Mouse (Mus musculus) thymus, adult 18-20 months (tissue): ENCODE results near the gene Ryr3.
A peak's percentile ranks its signal among the peaks of the same experiment; 100 is the strongest.

ENCODE experiments used
- DNase-seq, 2 experiments: peaks; one replicate each; pipeline ENCODE4 v3.0.0; 2022; ENCODE audit warnings: mixed read lengths in 2 of 2

Gene Ryr3

DNA sequence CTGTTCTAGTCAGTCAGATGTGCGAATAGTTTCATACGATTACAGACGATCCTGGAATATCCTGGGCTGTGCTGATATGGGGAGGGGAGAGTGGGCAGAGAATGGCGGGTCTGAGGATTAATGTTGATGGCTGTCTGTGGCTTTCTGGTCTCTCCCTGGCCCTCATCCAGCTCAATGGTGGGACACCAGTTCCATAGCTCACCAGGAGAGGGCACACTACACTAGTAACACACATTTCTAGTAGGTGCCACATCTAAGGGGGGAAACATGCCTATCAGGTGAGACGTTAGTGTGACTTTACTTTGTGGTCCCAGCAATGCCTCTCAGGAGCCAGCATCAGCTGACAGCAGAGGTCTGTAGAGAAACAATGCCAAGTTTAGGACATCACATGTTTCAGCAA lies 451.9 kb downstream of the Ryr3 start:
- no peak for DNase-seq

DNA sequence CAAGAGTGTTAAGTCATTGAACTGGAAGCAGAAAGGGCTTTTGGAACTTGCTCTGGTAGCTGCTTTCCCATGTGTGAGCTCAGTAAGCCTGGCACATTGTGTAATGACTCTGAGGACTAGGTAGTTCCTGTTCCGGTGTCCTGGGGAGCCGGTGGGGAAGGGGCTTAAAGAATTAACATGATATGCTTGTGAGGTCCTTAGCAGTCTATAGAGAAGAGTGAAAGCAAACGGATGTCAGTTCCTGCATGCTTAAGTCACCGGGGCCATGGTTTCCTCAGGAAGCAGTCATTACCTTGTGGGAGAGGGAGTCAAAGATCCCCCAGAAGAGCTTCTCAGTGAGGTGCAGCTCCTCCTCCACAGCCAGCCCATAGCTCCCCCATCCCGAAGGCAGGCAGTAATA lies 452.6 kb downstream of the Ryr3 start:
- DNase-seq, result no peak

DNA sequence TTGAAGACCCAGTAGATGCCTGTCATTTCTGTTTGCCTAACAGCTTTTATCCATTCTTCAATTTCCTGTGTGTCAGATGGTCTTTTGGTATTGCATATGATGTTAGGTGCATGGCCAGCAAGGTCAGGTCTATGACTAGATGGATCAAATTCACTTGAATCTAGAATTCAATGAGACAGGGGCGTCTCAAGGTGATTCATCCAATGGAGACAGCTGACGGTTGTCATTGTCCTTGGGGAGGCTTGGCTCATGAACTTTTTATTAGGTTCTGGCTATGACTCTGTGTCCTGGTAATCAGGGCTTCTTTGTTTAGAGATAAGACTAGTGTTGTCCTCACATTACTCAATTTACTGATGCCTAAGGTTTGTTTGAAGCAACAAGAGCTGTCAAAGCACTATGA lies 454.9 kb downstream of the Ryr3 start:
- no peak for DNase-seq

DNA sequence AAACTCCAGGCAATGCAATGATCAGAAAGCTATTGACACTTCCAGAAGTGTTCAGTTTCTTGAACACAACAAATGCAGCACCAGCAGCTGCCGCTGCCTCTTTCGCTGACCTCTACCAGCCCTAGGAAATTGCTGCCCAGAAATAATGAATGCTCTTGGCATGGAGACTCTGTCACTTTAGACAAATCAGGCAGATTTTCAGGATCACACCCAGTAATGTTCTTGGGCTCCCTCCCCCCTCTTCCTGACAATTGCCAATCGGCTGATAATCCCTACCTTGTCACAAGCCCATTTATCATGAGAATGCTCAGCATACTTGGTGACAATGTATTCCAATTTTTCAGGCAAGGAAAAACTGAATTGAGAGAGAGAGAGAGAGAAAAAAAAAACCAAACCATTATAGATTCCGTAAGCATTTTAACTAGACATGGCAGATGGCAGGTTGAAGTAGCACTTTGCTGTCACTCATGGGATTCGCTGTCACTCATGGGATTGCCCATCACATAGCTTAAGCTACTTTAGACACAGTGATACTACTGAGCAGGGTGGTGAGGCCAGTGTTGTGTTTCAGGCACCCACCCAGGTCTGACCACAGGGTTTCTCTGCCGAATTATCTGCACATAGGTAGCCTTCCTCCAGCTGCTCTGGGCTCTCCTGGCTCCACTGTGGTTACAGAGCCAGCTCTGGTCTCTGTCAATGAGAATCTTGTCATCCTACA lies 455.5 kb downstream of the Ryr3 start:
- DNase-seq, result no peak

DNA sequence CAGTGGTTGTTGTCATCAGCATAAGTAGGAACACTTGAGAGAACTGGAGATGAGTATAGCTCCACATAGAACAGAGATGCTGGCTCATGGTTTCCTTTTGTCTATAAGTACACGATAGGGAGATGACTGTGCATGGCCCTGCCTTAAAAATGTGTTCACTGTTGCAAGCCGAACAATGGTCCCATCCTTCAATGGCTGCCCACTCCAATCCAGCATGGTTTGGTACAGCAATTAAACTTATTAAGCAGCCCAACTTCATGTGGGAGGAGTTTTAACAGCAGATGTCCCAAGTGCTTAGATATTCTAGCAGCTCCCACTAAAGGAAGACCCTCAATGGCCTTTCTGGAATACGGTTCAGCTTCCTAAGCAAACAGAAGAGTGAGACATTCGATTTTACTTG lies 456.2 kb downstream of the Ryr3 start:
- DNase-seq, result no peak

DNA sequence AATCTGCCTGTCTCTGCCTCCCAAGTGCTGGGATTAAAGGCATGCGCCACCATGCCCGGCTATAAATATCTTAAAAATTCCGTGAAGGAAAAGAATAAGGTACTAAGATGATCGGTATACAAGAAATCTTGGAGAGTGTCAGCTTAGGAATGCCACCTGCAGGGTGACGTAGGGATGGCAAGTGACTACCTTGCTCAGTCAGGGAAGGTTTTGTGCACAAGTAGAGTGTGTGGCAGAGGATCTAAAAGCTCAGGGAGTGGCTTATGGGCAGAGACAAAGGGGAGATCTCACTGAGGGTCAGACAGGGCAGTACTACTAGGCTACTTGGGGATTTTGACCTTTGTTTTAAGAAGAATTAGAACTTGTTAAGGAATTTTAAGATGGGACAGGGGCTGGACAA lies 457.2 kb downstream of the Ryr3 start:
- DNase-seq, result no peak

DNA sequence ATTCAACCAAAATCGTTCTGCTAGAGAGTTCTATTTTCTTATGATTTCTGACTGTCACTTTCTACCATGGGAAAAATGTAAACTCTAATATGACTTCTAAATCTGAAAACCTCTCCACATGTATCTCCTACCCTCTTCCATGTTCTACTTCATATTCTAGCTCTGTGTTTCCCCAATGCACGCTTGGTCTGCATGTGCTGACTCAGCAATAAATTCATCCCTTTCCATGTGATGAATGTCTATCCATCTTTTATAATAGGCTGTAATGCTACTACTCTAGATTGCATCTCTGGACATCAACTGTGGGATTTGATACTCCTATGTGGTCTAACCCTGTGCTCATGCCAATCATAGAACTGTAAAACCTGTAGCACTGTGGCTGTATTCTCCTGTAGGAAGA lies 458.2 kb downstream of the Ryr3 start:
- DNase-seq, result no peak

DNA sequence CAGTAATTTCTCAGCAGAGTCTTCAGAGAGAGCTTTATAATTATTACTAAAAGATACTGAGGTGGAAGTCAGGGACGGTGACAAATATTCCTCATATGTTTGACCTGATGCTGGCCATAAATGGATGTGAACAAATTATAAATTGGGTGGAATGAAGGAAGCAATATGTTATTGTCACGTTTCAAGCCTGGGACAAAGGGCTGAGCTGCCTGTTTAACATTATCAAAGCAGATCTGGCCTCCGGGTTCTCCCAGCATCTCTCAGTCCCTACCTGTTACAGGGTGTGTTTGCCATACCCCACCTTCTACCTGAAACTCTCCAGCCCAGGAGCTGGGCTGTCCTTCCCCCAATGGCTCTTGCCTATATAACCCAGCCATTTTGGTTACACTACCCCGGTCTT lies 463.6 kb downstream of the Ryr3 start:
- DNase-seq, result no peak

DNA sequence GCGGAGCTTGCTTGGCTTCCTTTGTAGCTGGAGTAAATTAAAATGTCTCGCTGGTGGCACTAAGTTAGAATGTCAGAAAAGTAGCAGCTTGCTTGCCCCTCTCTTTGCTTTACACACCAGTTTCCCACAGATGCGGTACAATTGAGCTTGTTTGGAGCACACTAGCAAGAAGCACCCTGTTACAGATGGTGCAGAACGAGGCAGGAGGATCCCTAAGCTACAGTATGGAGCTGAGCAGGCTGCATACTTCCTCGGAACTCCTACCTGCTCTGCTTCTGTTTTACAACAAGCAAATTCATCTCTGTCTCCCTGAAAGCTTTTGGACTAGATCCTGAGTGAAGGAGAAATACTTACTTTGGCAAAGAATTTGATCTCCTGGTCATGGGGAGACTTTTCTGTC lies 465.5 kb downstream of the Ryr3 start:
- DNase-seq, result no peak

DNA sequence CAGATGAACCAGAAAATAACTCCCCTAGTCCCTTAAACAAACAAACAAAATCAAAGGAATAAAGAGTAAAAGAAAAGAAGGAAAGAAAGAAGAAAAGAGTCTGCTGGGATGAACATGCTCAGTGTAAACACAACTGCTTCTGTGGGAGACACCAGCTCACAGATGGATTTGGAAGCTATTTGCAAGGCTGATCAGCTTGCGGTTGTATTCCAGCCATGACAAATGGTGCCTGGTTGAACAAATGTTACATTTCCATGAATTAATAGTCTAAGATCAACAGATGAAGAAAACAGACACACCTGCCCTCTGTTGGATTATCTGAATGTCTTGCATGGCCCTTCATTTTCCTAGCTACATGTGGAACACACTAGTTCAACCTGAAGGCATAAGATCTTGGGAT lies 468.4 kb downstream of the Ryr3 start:
- no peak for DNase-seq

DNA sequence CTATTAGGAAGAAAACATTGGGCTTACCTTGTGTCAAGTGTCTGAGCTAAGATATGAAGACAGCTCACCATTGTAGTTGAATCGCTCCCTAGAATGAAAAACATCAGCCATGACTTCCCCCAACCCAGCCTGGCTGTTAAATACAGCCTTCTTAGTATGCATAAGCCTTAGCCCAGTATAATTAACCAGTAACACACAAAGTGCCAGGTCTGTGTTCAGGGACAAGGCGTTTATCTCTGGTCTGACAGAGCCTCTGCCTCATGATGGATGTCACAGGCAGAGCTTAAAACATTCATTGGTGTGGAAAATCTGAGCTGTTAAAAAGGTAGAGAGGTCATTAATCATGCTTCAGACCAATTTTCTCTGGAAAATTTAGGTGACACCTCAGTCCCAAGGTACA lies 484.0 kb downstream of the Ryr3 start:
- no peak for DNase-seq

DNA sequence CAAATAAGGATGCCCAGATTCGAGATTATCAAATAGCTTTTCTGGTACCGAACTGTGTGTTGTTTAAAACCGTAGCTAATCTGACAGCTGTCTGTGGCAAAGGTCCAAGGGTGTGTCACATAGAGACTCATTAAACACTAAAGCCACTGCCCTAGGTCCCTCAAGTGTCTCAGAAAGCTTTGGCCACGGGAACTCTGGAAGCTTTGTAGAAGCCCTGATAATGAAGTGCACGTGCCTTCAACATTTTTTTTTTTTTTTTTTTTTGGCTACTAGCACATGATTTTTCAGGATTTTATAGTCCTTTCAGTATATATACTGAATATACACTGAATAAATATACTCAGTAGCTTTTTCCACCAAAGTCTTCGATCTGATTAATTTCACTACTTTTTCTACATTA lies 489.1 kb downstream of the Ryr3 start:
- no peak for DNase-seq

DNA sequence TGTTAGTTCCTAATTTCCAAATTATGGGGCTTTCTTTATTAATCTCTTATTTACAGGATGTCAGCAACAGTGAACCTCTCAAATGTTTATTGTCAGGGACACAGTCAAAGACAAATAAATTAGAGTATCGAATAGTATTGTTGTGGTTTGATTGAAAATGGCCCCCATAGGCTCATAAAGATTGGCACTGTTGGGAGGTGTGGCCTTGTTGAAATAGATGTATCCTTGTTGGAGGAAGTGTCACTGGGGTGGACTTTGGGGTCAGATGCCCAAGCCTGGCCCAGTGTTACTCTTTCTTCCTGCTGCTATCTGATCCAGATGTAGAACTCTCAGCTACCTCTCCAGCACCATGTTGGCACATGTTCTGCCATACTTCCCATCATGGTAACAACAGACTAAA lies 495.7 kb downstream of the Ryr3 start:
- DNase-seq, result no peak

DNA sequence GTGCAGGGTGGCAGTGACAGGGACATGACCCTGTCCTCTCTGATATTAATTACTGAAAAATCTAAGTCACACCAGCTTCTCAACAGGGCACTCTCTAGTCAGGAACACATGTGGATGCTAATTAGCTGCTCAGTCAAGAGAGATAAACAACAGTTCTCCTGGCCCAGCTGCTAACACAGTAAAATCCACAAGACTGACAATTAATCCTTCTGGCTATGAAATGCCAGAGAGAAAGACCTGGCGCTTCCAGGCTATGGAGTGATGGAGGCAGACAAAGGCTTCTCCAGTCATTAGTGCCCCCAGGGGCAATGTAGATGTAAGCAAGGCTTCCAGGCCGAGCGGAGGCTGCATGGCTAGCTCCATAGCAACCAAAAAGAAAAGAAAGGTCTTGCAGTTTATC lies 496.2 kb downstream of the Ryr3 start:
- DNase-seq, result no peak

DNA sequence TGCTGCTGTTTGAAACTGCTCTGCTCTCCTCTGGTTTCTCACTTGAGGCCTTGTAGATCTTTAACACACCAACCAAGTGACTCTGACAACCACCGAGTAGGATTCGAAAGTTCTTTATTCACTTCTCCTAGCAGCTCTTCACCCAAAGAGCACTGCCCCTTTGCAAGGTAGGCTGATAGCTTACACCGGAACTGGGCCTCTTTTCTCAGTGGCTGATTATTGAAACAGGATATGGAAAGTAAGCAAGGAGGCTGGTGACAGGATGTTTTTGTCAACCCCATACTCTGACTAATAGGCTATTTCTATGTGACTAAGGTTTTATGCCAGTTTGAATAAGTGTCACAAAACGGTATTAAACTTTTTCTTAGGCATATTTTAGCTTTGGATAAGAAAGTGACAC lies 502.2 kb downstream of the Ryr3 start:
- DNase-seq, result no peak

DNA sequence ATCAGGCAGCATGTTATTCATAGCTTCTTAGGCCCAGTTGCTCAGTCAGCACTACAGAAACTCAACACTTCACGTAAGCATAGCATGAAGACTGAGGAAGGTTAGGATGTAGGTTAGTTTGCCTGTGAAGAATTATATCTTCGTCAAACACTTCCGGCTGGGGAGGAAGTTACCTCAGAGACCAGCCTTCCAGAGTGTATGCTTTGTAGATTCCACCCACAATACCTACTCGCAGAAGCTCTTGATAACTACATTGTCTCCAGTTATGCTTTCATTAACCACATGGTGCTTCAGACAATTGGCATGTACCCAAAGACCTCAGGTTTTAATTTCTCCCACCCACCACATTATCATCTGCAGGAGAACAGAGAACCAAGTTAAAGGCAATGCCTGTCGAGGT lies 535.1 kb downstream of the Ryr3 start:
- no peak for DNase-seq

DNA sequence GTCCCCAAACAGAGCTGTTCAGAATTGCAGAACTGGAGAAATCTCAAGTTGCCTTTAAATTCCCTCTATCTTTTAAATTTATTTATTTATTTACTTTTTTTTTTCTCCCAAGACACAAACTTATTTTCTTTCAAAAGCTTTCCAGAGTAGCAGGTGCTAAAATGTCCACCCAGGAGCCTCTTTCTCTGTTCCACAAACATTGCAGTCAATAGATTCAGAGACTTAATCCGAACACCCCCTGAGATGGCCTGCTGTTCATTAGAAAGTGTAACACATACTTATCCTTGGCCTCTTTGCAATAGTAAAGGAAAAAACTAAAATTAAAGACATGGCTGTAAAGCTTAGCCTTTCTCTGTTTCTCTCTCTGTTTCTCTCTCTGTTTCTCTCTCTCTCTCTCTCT lies 539.6 kb downstream of the Ryr3 start:
- DNase-seq, result no peak

DNA sequence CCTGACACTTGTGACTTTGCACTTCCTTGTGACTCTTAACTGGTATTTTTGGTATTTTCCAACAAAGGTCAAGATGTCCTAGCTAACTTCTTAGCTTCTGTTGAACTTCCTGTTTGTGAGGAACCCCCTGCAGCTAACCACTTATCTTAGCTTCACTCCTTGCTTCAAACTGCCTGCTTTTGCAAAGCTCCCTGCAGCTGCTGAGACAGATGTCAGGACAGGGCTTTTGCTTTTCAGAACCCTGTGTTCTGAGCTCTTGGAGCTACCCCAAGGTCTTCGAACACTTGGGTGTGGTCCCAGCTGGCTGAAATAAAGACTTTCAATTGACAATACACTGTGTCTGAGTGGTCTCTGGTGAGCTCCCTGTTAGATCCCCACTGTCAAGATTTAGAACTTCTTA lies 540.2 kb downstream of the Ryr3 start:
- DNase-seq, result peak in 1 of 2 experiments; percentile 17

DNA sequence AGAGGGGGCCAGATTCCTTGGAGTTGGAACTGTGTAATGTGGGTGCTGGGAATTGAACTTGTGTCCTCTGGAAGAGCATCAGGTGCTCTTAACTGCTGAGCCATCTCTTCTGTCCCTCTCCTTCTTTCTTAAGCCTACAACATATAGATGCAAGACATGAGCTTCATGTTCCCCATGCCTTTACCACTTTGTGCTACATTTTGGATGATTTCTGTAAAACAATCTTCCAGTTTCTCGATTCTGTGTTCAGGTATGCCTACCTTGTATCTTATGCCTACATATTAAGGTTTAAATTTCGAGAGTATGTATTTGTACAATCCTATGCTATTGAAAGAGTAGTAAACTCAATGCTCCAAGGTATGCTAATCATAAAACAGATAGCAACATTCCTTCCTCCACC lies 540.7 kb downstream of the Ryr3 start:
- DNase-seq, result no peak

DNA sequence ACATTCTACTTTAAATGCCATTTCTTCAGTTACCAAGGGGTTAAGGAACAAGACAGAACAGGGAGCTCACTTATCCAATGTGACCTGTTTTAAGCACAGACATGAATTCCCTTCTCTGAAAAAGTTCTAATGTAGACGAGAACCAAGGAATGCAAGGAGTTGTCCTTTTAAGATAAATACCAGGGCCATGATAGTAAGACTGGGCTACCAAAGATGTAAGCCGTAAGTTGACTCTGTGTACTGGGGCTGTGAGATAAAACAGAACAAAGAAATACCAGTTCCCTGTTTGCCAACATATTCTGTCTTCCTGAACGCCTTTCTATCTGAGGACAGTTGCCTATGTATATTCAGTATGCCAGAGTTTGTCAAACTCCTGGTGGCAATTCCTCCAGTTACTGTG lies 547.4 kb downstream of the Ryr3 start:
- DNase-seq, result no peak

DNA sequence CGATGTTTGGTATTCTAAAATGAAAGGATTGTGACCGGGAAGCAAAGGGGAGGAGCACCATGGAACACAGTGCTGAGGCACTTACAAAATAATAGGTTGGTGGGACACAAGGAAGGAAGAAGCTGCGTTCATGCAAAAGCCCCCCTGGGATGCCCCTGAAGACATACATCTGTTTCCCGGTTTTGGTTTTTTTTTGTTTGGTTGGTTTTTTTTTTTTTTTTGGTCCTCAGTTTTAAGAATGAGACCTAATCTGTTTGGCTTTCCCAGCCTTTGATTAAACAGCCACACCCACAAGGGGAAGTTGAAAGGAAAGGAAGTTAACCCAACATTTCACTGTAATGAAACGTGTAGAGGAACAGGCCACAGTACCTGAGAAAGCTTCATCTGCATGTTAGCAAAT lies 560.8 kb downstream of the Ryr3 start:
- DNase-seq, result no peak

DNA sequence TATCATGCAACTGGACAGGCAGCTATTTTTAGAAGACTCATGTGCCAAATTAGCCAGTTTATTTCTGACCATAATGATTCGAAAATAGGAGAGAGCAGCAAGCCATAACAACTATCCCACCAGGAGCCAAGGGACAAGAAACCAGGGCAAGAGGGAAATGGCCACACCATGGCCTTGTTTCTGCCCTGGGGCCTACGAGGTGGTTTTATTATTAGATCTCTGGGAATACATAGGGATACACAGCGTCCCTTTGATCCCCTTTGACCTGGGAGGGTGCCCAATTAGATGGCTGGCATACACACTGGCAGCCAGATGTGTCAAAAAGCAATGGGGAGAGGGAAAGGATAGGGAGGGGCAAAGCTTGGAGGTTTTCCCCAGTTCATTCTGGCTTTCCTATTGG lies 563.1 kb downstream of the Ryr3 start:
- no peak for DNase-seq

DNA sequence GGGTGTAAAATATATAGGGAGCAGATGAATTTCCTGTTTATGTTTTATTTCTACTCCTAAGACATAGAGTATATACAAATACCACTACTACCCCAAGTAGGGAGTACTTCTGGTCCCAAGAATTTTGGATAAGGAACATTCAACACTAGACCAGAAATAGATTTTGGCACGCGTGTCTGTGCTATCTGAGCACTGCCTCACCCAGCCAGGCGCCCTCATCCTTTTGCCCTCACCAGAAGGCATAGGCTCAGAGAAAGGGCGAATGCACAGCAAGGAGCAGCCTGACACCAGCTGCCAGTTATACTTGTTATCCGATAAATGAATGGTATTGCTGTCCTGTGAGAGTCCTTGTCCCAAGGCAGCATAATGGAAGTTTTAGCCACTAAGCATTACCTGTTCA lies 579.7 kb downstream of the Ryr3 start:
- DNase-seq, result no peak

DNA sequence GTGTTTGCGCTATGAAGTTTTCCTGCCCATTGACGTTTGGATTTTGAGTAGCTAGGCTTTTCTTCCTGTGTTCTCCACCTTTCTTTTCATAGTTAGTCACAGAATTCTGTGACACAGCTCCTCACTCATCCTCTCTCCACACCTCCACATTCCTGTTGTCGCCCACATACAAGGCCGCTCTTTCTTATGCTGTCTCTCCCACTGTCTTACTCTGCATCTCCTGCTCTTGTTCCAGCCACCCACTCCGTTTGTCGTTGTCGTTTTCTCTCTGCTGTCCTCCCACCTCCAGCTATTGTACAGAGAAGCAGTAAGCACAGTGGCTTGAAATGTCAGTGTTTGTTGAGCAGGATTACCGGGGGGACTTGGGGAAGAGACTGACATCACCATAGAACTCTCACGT lies 584.4 kb downstream of the Ryr3 start:
- no peak for DNase-seq

DNA sequence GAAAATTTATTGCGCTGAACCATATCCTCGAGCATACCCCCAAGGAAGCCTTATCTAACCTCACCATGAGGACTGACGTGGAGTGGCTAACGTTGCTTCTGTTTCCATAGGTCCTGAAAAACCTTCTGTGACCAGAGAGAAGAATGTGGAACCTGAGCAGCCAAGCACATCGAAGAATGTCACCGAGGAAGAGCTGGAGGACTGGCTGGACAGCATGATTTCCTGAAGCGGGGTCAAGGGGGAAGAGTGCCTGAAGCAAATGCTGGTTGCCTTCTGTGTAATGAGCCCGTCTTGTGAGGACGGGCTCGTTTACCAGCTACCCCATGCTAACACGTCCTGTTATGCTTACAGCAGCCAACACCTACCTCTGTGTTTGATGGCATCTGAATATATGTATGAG lies 586.2 kb downstream of the Ryr3 start:
- DNase-seq, result no peak

DNA sequence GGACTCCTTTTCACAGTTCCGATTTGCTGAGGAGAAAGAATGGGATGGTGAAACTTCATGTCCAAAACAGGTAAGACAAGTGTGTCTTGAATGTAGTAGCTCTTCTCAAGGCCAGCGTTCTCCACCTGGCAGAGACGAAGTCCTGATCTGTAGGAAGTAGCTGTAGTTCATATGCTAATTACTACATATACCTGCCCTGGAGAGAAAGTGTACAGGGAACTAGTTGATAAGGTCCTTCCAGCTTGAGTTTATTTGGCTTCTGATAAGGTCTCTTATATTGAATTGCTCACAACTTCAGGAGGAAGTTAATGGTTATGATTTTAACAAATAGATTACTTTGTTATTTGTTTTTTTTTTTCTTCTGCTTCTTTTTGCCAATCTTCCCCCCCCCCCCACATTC lies 591.7 kb downstream of the Ryr3 start:
- DNase-seq, result no peak
